Mouse (Mus musculus): Measurements from ENCODE around the gene Dbh.

DNA sequence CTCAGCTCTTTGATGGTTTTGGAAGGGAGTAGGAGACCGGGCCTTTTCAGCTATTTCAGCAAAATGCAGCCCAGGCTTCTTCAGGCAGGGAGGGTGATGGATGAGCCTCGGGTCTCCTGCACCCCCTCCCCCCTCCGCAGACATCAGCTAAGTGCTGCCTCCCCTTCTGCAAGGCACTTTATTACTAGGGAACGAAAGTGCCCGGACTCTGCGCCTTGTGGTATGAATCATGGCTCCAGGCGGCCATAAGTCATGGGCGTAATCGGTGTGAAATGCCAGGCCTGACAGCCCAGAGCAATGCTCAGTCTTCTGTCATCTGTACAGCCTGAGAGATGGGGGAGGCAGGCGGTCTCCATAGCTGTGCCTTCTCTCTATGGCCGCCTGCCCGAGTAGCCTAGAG lies 18.7 kb downstream of the Dbh start:
- TF ChIP-seq FLI1 (IDR thresholded peaks at IDR 0.05; ENCODE audit: low read length) (no peak), GATA1 (IDR thresholded peaks at IDR 0.05; ENCODE audit: borderline replicate concordance, low read length) (no peak)
